Mouse (Mus musculus): ENCODE results near the gene Cfap61.

Cfap61 gene

GRCm38 (mm10) chr2:146220591-146221075 lies 286.0 kb downstream of the Cfap61 start:
- peak; percentile 70 for DNase-seq (ENCODE audit: low read depth, low spot score)

- peak; percentile 71 for DNase-seq (ENCODE audit: low read depth, low spot score)
These were observed 286.7 kb downstream of the Cfap61 start, which contains the start of gene Insm1 for GRCm38 (mm10) chr2:146221076-146221928. TSS of gene Insm1 (plus strand) at chr2:146221921.

- peak; percentile 70 for DNase-seq (ENCODE audit: low read depth, low spot score)
These were observed 287.3 kb downstream of the Cfap61 start for GRCm38 (mm10) chr2:146221929-146222278.

GRCm38 (mm10) chr2:146222279-146223175 lies 287.9 kb downstream of the Cfap61 start:
- no peak for DNase-seq (ENCODE audit: low read depth, low spot score)

- DNase-seq (ENCODE audit: low read depth, low spot score), result no peak
These were observed 288.8 kb downstream of the Cfap61 start for GRCm38 (mm10) chr2:146223176-146223905.

- no peak for DNase-seq (ENCODE audit: low read depth, low spot score)
These were observed 289.6 kb downstream of the Cfap61 start for GRCm38 (mm10) chr2:146224141-146224540.

GRCm38 (mm10) chr2:146225818-146226217 lies 291.2 kb downstream of the Cfap61 start:
- no peak for DNase-seq (ENCODE audit: low read depth, low spot score)

GRCm38 (mm10) chr2:146226484-146226883 lies 291.9 kb downstream of the Cfap61 start:
- peak; percentile 83 for DNase-seq (ENCODE audit: low read depth, low spot score)

GRCm38 (mm10) chr2:146227646-146228045 lies 293.1 kb downstream of the Cfap61 start:
- DNase-seq (ENCODE audit: low read depth, low spot score), result no peak

GRCm38 (mm10) chr2:146228435-146228834 lies 293.9 kb downstream of the Cfap61 start:
- no peak for DNase-seq (ENCODE audit: low read depth, low spot score)

GRCm38 (mm10) chr2:146231485-146231884 lies 296.9 kb downstream of the Cfap61 start:
- no peak for DNase-seq (ENCODE audit: low read depth, low spot score)

- DNase-seq (ENCODE audit: low read depth, low spot score), result no peak
These were observed 304.7 kb downstream of the Cfap61 start for GRCm38 (mm10) chr2:146239196-146239747.

- no peak for DNase-seq (ENCODE audit: low read depth, low spot score)
These were observed 309.5 kb downstream of the Cfap61 start for GRCm38 (mm10) chr2:146244049-146244448.

GRCm38 (mm10) chr2:146245401-146245800 lies 310.8 kb downstream of the Cfap61 start:
- DNase-seq (ENCODE audit: low read depth, low spot score), result no peak

- DNase-seq (ENCODE audit: low read depth, low spot score), result no peak
These were observed 312.0 kb downstream of the Cfap61 start for GRCm38 (mm10) chr2:146246409-146247075.

GRCm38 (mm10) chr2:146247576-146247975 lies 313.0 kb downstream of the Cfap61 start:
- DNase-seq (ENCODE audit: low read depth, low spot score), result no peak

- no peak for DNase-seq (ENCODE audit: low read depth, low spot score)
These were observed 314.4 kb downstream of the Cfap61 start for GRCm38 (mm10) chr2:146249033-146249432.

- no peak for DNase-seq (ENCODE audit: low read depth, low spot score)
These were observed 315.8 kb downstream of the Cfap61 start for GRCm38 (mm10) chr2:146250236-146250904.

- no peak for DNase-seq (ENCODE audit: low read depth, low spot score)
These were observed 319.8 kb downstream of the Cfap61 start for GRCm38 (mm10) chr2:146254387-146254786.

- DNase-seq (ENCODE audit: low read depth, low spot score), result no peak
These were observed 321.1 kb downstream of the Cfap61 start for GRCm38 (mm10) chr2:146255636-146256035.

Data from mesoderm, embryonic 11.5 days (tissue).